Mouse (Mus musculus): ENCODE measurements at regions not wholly inside any gene's neighbourhood (a gene's known extent, or its start where the extent isn't known, plus 50 kb on each side); places are given as distances from the start of the nearest gene placed in this dataset.

DNA sequence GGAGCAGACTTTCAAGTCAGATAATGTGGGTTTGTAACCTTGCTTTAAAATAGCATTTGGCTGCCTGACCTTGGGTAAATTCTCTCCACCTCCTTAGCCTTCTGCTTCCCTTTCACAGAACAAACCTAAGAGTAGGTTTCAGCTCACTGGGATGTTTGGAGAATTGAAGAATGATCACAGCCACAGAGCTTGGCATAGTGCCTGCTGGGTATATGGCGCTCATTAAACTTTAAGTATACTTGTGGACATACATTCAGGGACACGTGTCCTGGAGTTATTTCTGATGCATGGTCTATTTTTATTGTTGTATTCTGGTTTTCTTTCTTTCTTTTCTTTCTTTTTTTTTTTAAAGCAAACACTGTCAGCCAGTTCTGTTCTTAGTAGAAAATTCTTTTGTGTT lies 104.4 kb upstream of the Smim23 start:
- no peak for DNase-seq
- Histone ChIP-seq H3K27me3 (ENCODE audit: control insufficient read depth, insufficient read depth, low read length) (no peaks in the 10 kb centered on the region; the same call in 1 of the 2 replicates), H3K27ac (ENCODE audit: insufficient read depth, low read length) (no peak overlapping the region), H3K4me3 (replicated peaks; ENCODE audit: insufficient read depth, low read depth, low read length) (no peak overlapping the region), H3K4me1 (ENCODE audit: control insufficient read depth, insufficient read depth, low read length) (no peaks in the 10 kb centered on the region)
- WGBS: 90% methylated on average over 2 of the region's 2 CpGs
- TF ChIP-seq POLR2A (IDR thresholded peaks at IDR 0.05; ENCODE audit: borderline replicate concordance, insufficient read depth, low read length): no peak
- TF ChIP-seq CTCF (IDR thresholded peaks at IDR 0.05; ENCODE audit: borderline replicate concordance, insufficient read depth, low read depth, low read length): no peak

DNA sequence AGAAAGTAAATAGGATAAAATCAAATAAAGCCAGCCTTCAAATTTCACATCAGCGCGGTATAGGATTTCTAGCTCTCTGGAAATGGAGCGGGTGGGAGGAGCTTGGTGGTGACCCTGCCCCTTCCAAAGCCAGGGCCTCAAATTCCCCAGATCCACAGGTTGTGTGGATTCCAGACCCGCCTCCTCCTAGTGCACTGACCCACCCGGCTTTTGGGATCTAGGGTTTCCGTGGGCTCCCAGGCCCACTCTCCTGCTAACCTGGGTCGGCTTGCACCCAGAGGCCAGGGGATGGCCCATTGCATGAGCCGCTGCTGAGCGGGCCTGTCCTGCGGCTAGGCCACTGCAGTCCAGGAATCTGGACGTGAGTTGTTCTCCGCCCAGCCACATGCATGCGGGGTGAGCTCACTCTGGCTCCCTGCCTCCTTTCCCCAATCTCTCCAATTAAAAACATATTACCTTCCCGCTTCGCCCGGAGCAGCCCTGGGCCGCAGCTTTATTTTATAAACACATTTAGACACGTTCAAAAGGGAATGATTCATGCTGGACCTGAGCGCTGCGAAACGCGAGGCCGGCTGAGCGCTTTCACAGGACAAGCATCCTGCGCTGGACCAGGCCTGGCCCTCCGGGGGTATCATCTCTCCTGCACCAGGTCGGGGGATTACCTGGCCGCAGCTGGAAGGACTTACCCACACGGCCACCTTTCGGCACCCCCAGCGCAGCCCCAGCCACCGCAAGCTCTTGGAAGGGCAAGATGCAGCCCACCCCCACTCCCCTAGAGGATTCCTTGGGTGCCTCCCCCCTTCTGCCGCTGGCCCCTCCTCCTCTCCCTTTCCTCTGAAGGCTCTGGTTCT lies 101.2 kb upstream of the Smim23 start:
- Histone ChIP-seq H3K27me3 (ENCODE audit: control insufficient read depth, insufficient read depth, low read length) (no peaks in the 10 kb centered on the region; the same call in 1 of the 2 replicates), H3K4me1 (ENCODE audit: control insufficient read depth, insufficient read depth, low read length) (no peaks in the 10 kb centered on the region), H3K27ac (ENCODE audit: insufficient read depth, low read length) (no peak overlapping the region), H3K4me3 (replicated peaks; ENCODE audit: insufficient read depth, low read depth, low read length) (no peak overlapping the region)
- TF ChIP-seq CTCF (IDR thresholded peaks at IDR 0.05; ENCODE audit: borderline replicate concordance, insufficient read depth, low read depth, low read length) (no peak), POLR2A (IDR thresholded peaks at IDR 0.05; ENCODE audit: borderline replicate concordance, insufficient read depth, low read length) (no peak)
- WGBS: 36% methylated on average over 33 of the region's 33 CpGs
- no peak for DNase-seq

DNA sequence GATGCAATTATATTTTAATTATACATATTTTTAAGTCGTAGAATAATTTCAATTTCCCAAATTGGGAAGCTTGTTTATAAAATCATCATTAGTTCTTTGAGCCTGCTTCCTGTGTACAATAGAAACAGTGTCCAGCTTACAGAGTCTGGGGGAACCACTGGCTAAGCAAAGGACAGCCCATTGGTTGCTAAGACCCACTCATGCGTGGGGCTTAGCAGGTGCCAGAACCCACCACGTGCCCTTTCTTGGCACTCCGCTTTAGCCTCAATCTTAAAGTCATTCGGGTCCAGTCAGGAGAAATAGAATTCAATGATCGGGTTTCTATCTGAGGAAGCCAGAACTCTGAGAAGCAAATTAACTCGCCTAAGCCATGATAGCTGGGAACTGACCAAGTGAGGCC lies 100.5 kb upstream of the Smim23 start:
- TF ChIP-seq CTCF (IDR thresholded peaks at IDR 0.05; ENCODE audit: borderline replicate concordance, insufficient read depth, low read depth, low read length) (no peak), POLR2A (IDR thresholded peaks at IDR 0.05; ENCODE audit: borderline replicate concordance, insufficient read depth, low read length) (no peak)
- Histone ChIP-seq H3K27ac (ENCODE audit: insufficient read depth, low read length) (no peak overlapping the region), H3K27me3 (ENCODE audit: control insufficient read depth, insufficient read depth, low read length) (no peaks in the 10 kb centered on the region; the same call in 1 of the 2 replicates), H3K4me1 (ENCODE audit: control insufficient read depth, insufficient read depth, low read length) (no peaks in the 10 kb centered on the region), H3K4me3 (replicated peaks; ENCODE audit: insufficient read depth, low read depth, low read length) (no peak overlapping the region)
- DNase-seq: no peak
- WGBS: 57% methylated on average over 7 of the region's 7 CpGs

DNA sequence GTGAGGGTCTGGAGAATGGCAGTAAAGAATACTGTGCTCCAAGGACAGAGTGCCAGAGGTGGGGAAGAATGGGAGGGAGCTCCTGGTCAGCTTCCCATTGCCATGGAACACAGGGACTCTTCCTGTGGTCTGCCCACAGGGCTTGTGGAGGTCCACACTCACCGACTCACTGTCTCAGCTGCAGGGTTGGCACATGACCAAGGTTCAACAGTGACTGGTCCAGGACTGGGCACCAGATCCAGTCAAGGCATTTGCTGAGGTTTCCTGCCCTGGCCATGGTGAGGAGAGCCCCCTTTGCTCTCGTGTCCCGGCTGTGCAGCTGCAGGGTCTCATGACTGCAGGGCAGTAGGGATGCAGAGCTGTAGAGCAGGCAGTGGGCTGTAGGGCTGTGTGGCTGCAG lies 88.7 kb upstream of the Smim23 start:
- no peaks in the 10 kb centered on the region for H3K27me3 ChIP-seq (ENCODE audit: control insufficient read depth, insufficient read depth, low read length)
- WGBS: 38% methylated on average over 3 of the region's 3 CpGs
- TF ChIP-seq CTCF (IDR thresholded peaks at IDR 0.05; ENCODE audit: borderline replicate concordance, insufficient read depth, low read depth, low read length) (no peak), POLR2A (IDR thresholded peaks at IDR 0.05; ENCODE audit: borderline replicate concordance, insufficient read depth, low read length) (no peak)
- DNase-seq: no peak
- peaks cover 5% of the 10 kb centered on the region; the same call in 1 of the 2 replicates for H3K4me1 ChIP-seq (ENCODE audit: control insufficient read depth, insufficient read depth, low read length)
- H3K27ac ChIP-seq (ENCODE audit: insufficient read depth, low read length): no peak overlapping the region
- H3K4me3 ChIP-seq (replicated peaks; ENCODE audit: insufficient read depth, low read depth, low read length): no peak overlapping the region

DNA sequence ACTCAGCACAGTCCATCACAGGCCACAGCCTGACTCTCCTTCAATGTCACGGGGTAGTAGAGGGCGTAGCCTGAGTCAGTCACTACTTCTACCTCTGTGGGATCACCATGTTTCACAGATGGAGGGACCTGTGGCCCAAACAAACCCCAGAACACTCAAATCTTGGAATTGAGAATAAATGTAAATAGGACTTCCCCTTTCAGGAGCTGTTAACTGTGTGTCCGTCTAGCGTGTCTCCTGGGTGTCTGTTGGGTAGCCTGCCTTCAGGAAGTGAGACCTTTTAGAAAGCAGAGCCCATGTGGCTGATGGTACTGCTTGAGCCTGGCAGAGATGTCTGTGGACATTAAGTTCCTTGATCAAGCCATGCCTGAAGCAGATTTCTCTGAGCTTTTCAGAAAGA lies 87.4 kb upstream of the Smim23 start:
- H3K4me1 ChIP-seq (ENCODE audit: control insufficient read depth, insufficient read depth, low read length): peaks cover 16% of the 10 kb centered on the region
- DNase-seq: no peak
- H3K27me3 ChIP-seq (ENCODE audit: control insufficient read depth, insufficient read depth, low read length): no peaks in the 10 kb centered on the region
- no peak for TF ChIP-seq POLR2A (IDR thresholded peaks at IDR 0.05; ENCODE audit: borderline replicate concordance, insufficient read depth, low read length)
- TF ChIP-seq CTCF (IDR thresholded peaks at IDR 0.05; ENCODE audit: borderline replicate concordance, insufficient read depth, low read depth, low read length): no peak
- 98% methylated on average over 4 of the region's 4 CpGs for WGBS
- H3K4me3 ChIP-seq (replicated peaks; ENCODE audit: insufficient read depth, low read depth, low read length): no peak overlapping the region
- H3K27ac ChIP-seq (ENCODE audit: insufficient read depth, low read length): no peak overlapping the region

DNA sequence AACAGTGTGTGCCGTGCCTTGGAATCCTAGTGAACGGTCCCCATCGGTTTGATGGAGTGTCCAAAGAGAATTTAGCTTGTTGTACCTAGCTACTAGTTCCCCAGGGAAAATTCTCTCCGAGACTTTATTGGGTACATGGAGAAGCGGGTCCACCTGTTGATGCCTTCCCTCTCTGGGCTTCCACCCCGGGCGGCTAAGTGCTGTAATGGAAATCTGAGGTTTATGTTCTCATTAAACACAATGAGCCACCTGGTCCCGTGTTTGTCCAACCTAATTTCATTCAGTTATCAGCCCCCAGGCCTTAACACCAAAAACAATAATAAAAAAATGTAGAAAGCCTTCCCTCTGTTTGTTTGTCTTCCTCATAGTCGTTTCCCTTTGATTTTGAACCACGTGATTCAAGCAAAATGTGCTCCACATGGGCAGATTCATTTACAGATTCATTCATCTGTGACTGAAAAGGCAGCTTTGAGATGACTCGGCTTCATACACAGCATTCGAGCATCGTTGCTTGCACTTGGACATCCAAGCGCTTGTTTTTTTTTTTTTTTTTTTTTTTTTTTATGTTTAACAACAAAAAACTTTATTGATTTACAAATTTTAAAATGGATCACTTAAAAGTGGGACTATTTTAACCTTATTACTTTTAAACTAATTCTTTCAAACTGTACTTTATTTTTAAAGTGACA lies 84.5 kb upstream of the Smim23 start:
- Histone ChIP-seq H3K27me3 (ENCODE audit: control insufficient read depth, insufficient read depth, low read length) (no peaks in the 10 kb centered on the region), H3K27ac (ENCODE audit: insufficient read depth, low read length) (no peak overlapping the region), H3K4me3 (replicated peaks; ENCODE audit: insufficient read depth, low read depth, low read length) (no peak overlapping the region), H3K4me1 (ENCODE audit: control insufficient read depth, insufficient read depth, low read length) (peaks cover 27% of the 10 kb centered on the region)
- DNase-seq: no peak
- WGBS: 59% methylated on average over 14 of the region's 14 CpGs
- TF ChIP-seq POLR2A (IDR thresholded peaks at IDR 0.05; ENCODE audit: borderline replicate concordance, insufficient read depth, low read length): no peak
- no peak for TF ChIP-seq CTCF (IDR thresholded peaks at IDR 0.05; ENCODE audit: borderline replicate concordance, insufficient read depth, low read depth, low read length)

DNA sequence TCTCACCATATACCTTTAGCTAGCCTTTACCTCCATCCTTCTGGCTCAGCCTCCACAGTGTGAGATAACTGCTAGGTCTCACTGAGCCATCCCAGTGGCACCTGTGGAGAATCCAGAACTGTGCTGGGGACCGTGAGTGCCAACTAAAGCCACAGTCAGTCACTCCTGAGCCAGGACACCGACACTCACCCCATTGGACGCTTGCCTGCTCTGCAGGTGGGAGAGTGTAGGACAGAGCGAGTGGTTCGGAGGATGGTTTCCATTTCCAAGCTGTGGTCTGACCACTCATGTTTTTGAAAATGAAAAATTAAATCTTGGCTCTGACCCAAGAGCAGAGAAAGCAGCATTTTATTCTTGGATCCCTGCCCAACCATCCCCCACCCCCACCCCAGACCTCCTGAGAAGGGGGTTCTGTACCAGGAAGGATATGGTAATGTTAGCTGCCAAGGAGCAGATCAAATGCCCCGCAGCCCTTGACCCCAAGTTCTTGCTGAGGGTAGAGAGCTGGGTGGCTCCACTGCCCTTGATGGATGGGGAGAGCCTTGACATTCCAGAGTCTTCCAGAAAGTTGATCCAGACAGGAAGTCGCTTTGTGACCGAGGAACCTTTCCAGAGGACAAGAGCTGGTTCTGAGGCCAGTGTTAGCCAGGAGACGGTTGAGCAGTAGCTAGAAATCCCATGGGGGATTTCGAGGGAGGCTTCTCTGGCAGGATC lies 83.3 kb upstream of the Smim23 start:
- H3K27ac ChIP-seq (ENCODE audit: insufficient read depth, low read length): no peak overlapping the region
- WGBS: 27% methylated on average over 10 of the region's 10 CpGs
- peak; percentile 53 to 68 for DNase-seq
- peaks cover 35% of the 10 kb centered on the region for H3K4me1 ChIP-seq (ENCODE audit: control insufficient read depth, insufficient read depth, low read length)
- no peak for TF ChIP-seq CTCF (IDR thresholded peaks at IDR 0.05; ENCODE audit: borderline replicate concordance, insufficient read depth, low read depth, low read length)
- H3K27me3 ChIP-seq (ENCODE audit: control insufficient read depth, insufficient read depth, low read length): no peaks in the 10 kb centered on the region
- H3K4me3 ChIP-seq (replicated peaks; ENCODE audit: insufficient read depth, low read depth, low read length): no peak overlapping the region

Measured in cerebellum, adult 2 months (tissue).